Mouse (Mus musculus): Measurements from ENCODE around the gene Fem1a. TPM values are rescaled to one million over a fixed set of nuclear protein-coding genes. Genes with fewer than 3 reads are reported as not detected.
"Not testable (repeated sequence)": the region's sequence is repeated elsewhere in the genome, so short reads cannot be mapped to it uniquely, and the experiment has no call there.

The Fem1a gene
- total RNA-seq, 2 experiments from 2014 or later = 69.6 to 73.8 TPM

- peak; percentile 99 for DNase-seq
Observed at GRCm38 (mm10) chr17:56255863-56256238, 759 bp upstream of the Fem1a start.

GRCm38 (mm10) chr17:56257181-56257894 lies 728 bp downstream of the Fem1a start:
- DNase-seq = no peak

- DNase-seq = peak; percentile 9
Observed at GRCm38 (mm10) chr17:56258269-56258668, 1.7 kb downstream of the Fem1a start.

GRCm38 (mm10) chr17:56258812-56259211 lies 2.2 kb downstream of the Fem1a start:
- not testable (repeated sequence) for DNase-seq

- peak; percentile 5 for DNase-seq
Observed at GRCm38 (mm10) chr17:56259301-56260037, 2.9 kb downstream of the Fem1a start.

- DNase-seq = peak; percentile 60
Observed at GRCm38 (mm10) chr17:56261166-56261565, 4.6 kb downstream of the Fem1a start.

- peak; percentile 78 for DNase-seq
Observed at GRCm38 (mm10) chr17:56262645-56263094, 6.1 kb downstream of the Fem1a start.

GRCm38 (mm10) chr17:56264020-56264419 lies 7.4 kb downstream of the Fem1a start:
- peak; percentile 87 for DNase-seq

GRCm38 (mm10) chr17:56265011-56265410 lies 8.4 kb downstream of the Fem1a start:
- peak; percentile 5 for DNase-seq

- DNase-seq = no peak
Observed at GRCm38 (mm10) chr17:56265869-56266268, 9.3 kb downstream of the Fem1a start.

- DNase-seq = peak; percentile 13
Observed at GRCm38 (mm10) chr17:56266271-56266670, 9.7 kb downstream of the Fem1a start.

GRCm38 (mm10) chr17:56269153-56269630 lies 12.6 kb downstream of the Fem1a start:
- peak; percentile 68 for DNase-seq

- DNase-seq = peak; percentile 7
Observed at GRCm38 (mm10) chr17:56269741-56270140, 13.1 kb downstream of the Fem1a start.

- DNase-seq = peak; percentile 9
Observed at GRCm38 (mm10) chr17:56271609-56272253, 15.1 kb downstream of the Fem1a start.

- peak; percentile 8 for DNase-seq
Observed at GRCm38 (mm10) chr17:56272644-56273043, 16.0 kb downstream of the Fem1a start.

- DNase-seq = no peak
Observed at GRCm38 (mm10) chr17:56273482-56273881, 16.9 kb downstream of the Fem1a start.

- no peak for DNase-seq
Observed at GRCm38 (mm10) chr17:56273986-56274385, 17.4 kb downstream of the Fem1a start.

GRCm38 (mm10) chr17:56275842-56276480 lies 19.4 kb downstream of the Fem1a start:
- peak; percentile 43 for DNase-seq

- peak; percentile 93 for DNase-seq
Observed at GRCm38 (mm10) chr17:56276643-56277566, 20.3 kb downstream of the Fem1a start, which contains the start of gene Ticam1. Gene Ticam1, minus strand, starts transcription at chr17:56276786.

GRCm38 (mm10) chr17:56277567-56277893 lies 20.9 kb downstream of the Fem1a start:
- DNase-seq = no peak

GRCm38 (mm10) chr17:56278340-56278739 lies 21.7 kb downstream of the Fem1a start:
- DNase-seq = no peak

All from heart, postnatal 4 days (tissue).